Mouse (Mus musculus) heart, postnatal 0 days (tissue): Measurements from ENCODE around the gene Mrpl45.

Source experiments
- CTCF ChIP-seq: IDR thresholded peaks from 2 replicates; pipeline ENCODE4 v1.5.1; 2016; ENCODE audit warnings: antibody characterized with exemption, control low read depth, low read depth
- EP300 ChIP-seq: IDR thresholded peaks from 2 replicates; pipeline ENCODE4 v1.6.1; 2016; ENCODE audit warnings: antibody characterized with exemption, low read depth

- TF ChIP-seq CTCF (no peak), EP300 (no peak)
These were observed 40.2 kb upstream of the Mrpl45 start for GRCm38 (mm10) chr11:97275349-97275748.
